Mouse (Mus musculus) spleen, adult 2 months (tissue): ENCODE measurements around the gene Cd274.

Source experiments
- CTCF ChIP-seq: fragments of 200-500 bp; IDR thresholded peaks from 2 replicates; pipeline ENCODE4 v1.5.1; 2011; ENCODE audit warnings: mild to moderate bottlenecking, inconsistent platforms; ENCODE audit not compliant: insufficient read depth, insufficient read length, insufficient replicate concordance; ENCODE audit errors: extremely low read depth
- POLR2A ChIP-seq: fragments of 200-500 bp; IDR thresholded peaks from 2 replicates; pipeline ENCODE4 v1.6.1; 2011; ENCODE audit warnings: low read depth, low read length, inconsistent platforms

DNA sequence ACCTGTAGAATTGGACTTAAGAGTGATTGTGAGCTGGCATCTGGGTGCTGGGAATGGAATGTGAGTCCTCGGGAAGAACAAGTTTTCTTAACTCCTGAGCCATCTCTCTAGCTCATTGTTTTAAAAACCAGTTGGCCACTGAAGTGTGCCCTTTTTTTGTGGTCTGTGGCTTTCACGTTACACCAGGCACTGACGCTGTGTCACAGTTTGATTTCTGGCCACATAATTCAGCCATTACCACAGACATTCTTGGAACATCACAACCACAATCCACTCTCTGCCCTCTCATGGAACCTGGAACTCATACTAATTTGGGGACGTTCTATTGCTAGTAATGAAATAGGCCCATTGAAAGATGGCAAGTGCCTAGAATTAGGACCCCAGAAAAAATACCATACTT is 26.2 kb upstream of the Cd274 start:
- TF ChIP-seq CTCF (no peak), POLR2A (no peak)
